Mouse (Mus musculus): Measurements from ENCODE around the gene Mrfap1. TPM values are rescaled to one million over a fixed set of nuclear protein-coding genes. Genes with fewer than 3 reads are reported as not detected.
A peak's percentile ranks its signal among the peaks of the same experiment; 100 is the strongest.
"Not testable (repeated sequence)": the region's sequence is repeated elsewhere in the genome, so short reads cannot be mapped to it uniquely, and the experiment has no call there.

The Mrfap1 gene
- polyA plus RNA-seq, 1 experiment from 2014 or later: 508 TPM

- WGBS: 91% methylated on average over 5 of the region's 5 CpGs
- H3K9me3 ChIP-seq: no peaks in the 10 kb centered on the region
- H3K36me3 ChIP-seq (replicated peaks): peaks cover 51% of the 10 kb centered on the region
- no peak overlapping the region for H3K4me3 ChIP-seq
- no peaks in the 10 kb centered on the region for H3K27me3 ChIP-seq (replicated peaks; ENCODE audit: low read depth, poor library complexity, severe bottlenecking)
- H3K27ac ChIP-seq (replicated peaks): no peak overlapping the region
- H3K4me1 ChIP-seq: no peaks in the 10 kb centered on the region
- no peak for DNase-seq (ENCODE audit: low spot score)
Measured at GRCm38 (mm10) chr5:36819742-36820141, 23.2 kb upstream of the Mrfap1 start.

GRCm38 (mm10) chr5:36817738-36818137, 21.2 kb upstream of the Mrfap1 start:
- H3K27ac ChIP-seq (replicated peaks): no peak overlapping the region
- H3K27me3 ChIP-seq (replicated peaks; ENCODE audit: low read depth, poor library complexity, severe bottlenecking): no peaks in the 10 kb centered on the region
- no peak for DNase-seq (ENCODE audit: low spot score)
- H3K4me1 ChIP-seq: no peaks in the 10 kb centered on the region
- no peaks in the 10 kb centered on the region for H3K9me3 ChIP-seq
- 68% methylated on average over 3 of the region's 3 CpGs for WGBS
- peaks cover 41% of the 10 kb centered on the region for H3K36me3 ChIP-seq (replicated peaks)
- H3K4me3 ChIP-seq: no peak overlapping the region

- Histone ChIP-seq H3K27me3 (replicated peaks; ENCODE audit: low read depth, poor library complexity, severe bottlenecking) (no peaks in the 10 kb centered on the region), H3K27ac (replicated peaks) (no peak overlapping the region), H3K4me1 (no peaks in the 10 kb centered on the region), H3K4me3 (no peak overlapping the region), H3K36me3 (replicated peaks) (peaks cover 26% of the 10 kb centered on the region), H3K9me3 (no peaks in the 10 kb centered on the region)
- no peak for DNase-seq (ENCODE audit: low spot score)
- WGBS: 81% methylated on average over 6 of the region's 6 CpGs
Measured at GRCm38 (mm10) chr5:36814554-36814953, 18.0 kb upstream of the Mrfap1 start.

GRCm38 (mm10) chr5:36811413-36811812, 14.8 kb upstream of the Mrfap1 start:
- no peaks in the 10 kb centered on the region for H3K27me3 ChIP-seq (replicated peaks; ENCODE audit: low read depth, poor library complexity, severe bottlenecking)
- no peak overlapping the region for H3K4me3 ChIP-seq
- no peaks in the 10 kb centered on the region for H3K9me3 ChIP-seq
- 26% methylated on average over 3 of the region's 3 CpGs for WGBS
- peaks cover 20% of the 10 kb centered on the region for H3K36me3 ChIP-seq (replicated peaks)
- no peak overlapping the region for H3K27ac ChIP-seq (replicated peaks)
- DNase-seq (ENCODE audit: low spot score): peak; percentile 79
- peaks cover 3% of the 10 kb centered on the region; the same call in 1 of the 2 replicates for H3K4me1 ChIP-seq

- Histone ChIP-seq H3K9me3 (no peaks in the 10 kb centered on the region), H3K4me1 (peaks cover 3% of the 10 kb centered on the region; the same call in 1 of the 2 replicates), H3K27me3 (replicated peaks; ENCODE audit: low read depth, poor library complexity, severe bottlenecking) (no peaks in the 10 kb centered on the region), H3K27ac (replicated peaks) (no peak overlapping the region), H3K36me3 (replicated peaks) (peaks cover 12% of the 10 kb centered on the region), H3K4me3 (no peak overlapping the region)
- 82% methylated on average over 3 of the region's 3 CpGs for WGBS
- no peak for DNase-seq (ENCODE audit: low spot score)
Measured at GRCm38 (mm10) chr5:36810634-36811033, 14.1 kb upstream of the Mrfap1 start.

- no peak for DNase-seq (ENCODE audit: low spot score)
- peaks cover 2% of the 10 kb centered on the region; the same call in 1 of the 2 replicates for H3K36me3 ChIP-seq (replicated peaks)
- H3K27ac ChIP-seq (replicated peaks): no peak overlapping the region
- no peak overlapping the region for H3K4me3 ChIP-seq
- H3K9me3 ChIP-seq: no peaks in the 10 kb centered on the region
- peaks cover 3% of the 10 kb centered on the region; the same call in 1 of the 2 replicates for H3K4me1 ChIP-seq
- WGBS: 84% methylated on average over 7 of the region's 7 CpGs
- no peaks in the 10 kb centered on the region for H3K27me3 ChIP-seq (replicated peaks; ENCODE audit: low read depth, poor library complexity, severe bottlenecking)
Measured at GRCm38 (mm10) chr5:36809123-36809522, 12.6 kb upstream of the Mrfap1 start.

GRCm38 (mm10) chr5:36807106-36807505, 10.5 kb upstream of the Mrfap1 start:
- no peak overlapping the region for H3K27ac ChIP-seq (replicated peaks)

GRCm38 (mm10) chr5:36797291-36797690, 719 bp upstream of the Mrfap1 start:
- H3K36me3 ChIP-seq (replicated peaks): peaks cover 24% of the 10 kb centered on the region
- peak overlapping the region; percentile 94; the same call in 1 of the 2 replicates for H3K27ac ChIP-seq (replicated peaks)
- H3K27me3 ChIP-seq (replicated peaks; ENCODE audit: low read depth, poor library complexity, severe bottlenecking): 0 out of 2 replicates have a peak, but pooled peaks cover 5% of the 10 kb centered on the region
- H3K4me1 ChIP-seq: peaks cover 5% of the 10 kb centered on the region
- H3K4me3 ChIP-seq: peak overlapping the region; percentile 83
- H3K9me3 ChIP-seq: no peaks in the 10 kb centered on the region
- 53% methylated on average over 8 of the region's 8 CpGs for WGBS
- DNase-seq (ENCODE audit: low spot score): no peak

More at GRCm38 (mm10) chr5:36807106-36807505, 10.5 kb upstream of the Mrfap1 start:
- H3K36me3 ChIP-seq (replicated peaks): no peaks in the 10 kb centered on the region
- no peak overlapping the region for H3K4me3 ChIP-seq
- peaks cover 3% of the 10 kb centered on the region; the same call in 1 of the 2 replicates for H3K4me1 ChIP-seq
- H3K9me3 ChIP-seq: no peaks in the 10 kb centered on the region
- no peaks in the 10 kb centered on the region for H3K27me3 ChIP-seq (replicated peaks; ENCODE audit: low read depth, poor library complexity, severe bottlenecking)
- no peak for DNase-seq (ENCODE audit: low spot score)
- 20% methylated on average over 5 of the region's 5 CpGs for WGBS

- peak; percentile 68 for DNase-seq (ENCODE audit: low spot score)
- 5% methylated on average over 35 of the region's 37 CpGs for WGBS
- not testable (repeated sequence) for H3K9me3 ChIP-seq; H3K27me3 ChIP-seq (replicated peaks; ENCODE audit: low read depth, poor library complexity, severe bottlenecking); H3K4me1 ChIP-seq
- Histone ChIP-seq H3K4me3 (peak overlapping the region; percentile 83), H3K27ac (replicated peaks) (peak overlapping the region; percentile 94), H3K36me3 (replicated peaks) (peaks cover 31% of the 10 kb centered on the region)
Measured at GRCm38 (mm10) chr5:36795647-36796295, 801 bp downstream of the Mrfap1 start.

- no peaks in the 10 kb centered on the region for H3K27me3 ChIP-seq (replicated peaks; ENCODE audit: low read depth, poor library complexity, severe bottlenecking)
Measured at GRCm38 (mm10) chr5:36791861-36792260, 4.7 kb downstream of the Mrfap1 start.

GRCm38 (mm10) chr5:36786052-36786451, 10.5 kb downstream of the Mrfap1 start:
- WGBS: 96% methylated on average over 5 of the region's 5 CpGs
- H3K27ac ChIP-seq (replicated peaks): no peak overlapping the region
- H3K4me3 ChIP-seq: no peak overlapping the region
- no peaks in the 10 kb centered on the region for H3K27me3 ChIP-seq (replicated peaks; ENCODE audit: low read depth, poor library complexity, severe bottlenecking)
- H3K4me1 ChIP-seq: no peaks in the 10 kb centered on the region
- H3K36me3 ChIP-seq (replicated peaks): 0 out of 2 replicates have a peak, but pooled peaks cover 6% of the 10 kb centered on the region
- no peaks in the 10 kb centered on the region for H3K9me3 ChIP-seq
- DNase-seq (ENCODE audit: low spot score): no peak

More at GRCm38 (mm10) chr5:36791861-36792260, 4.7 kb downstream of the Mrfap1 start:
- no peak for DNase-seq (ENCODE audit: low spot score)
- no peak overlapping the region for H3K4me3 ChIP-seq
- peaks cover 34% of the 10 kb centered on the region for H3K36me3 ChIP-seq (replicated peaks)
- H3K27ac ChIP-seq (replicated peaks): no peak overlapping the region
- peaks cover under 1% of the 10 kb centered on the region; the same call in 1 of the 2 replicates for H3K4me1 ChIP-seq
- H3K9me3 ChIP-seq: no peaks in the 10 kb centered on the region
- 82% methylated on average over 9 of the region's 9 CpGs for WGBS

- DNase-seq (ENCODE audit: low spot score): no peak
- no peaks in the 10 kb centered on the region for H3K36me3 ChIP-seq (replicated peaks)
- H3K4me1 ChIP-seq: peaks cover 22% of the 10 kb centered on the region
- no peaks in the 10 kb centered on the region for H3K27me3 ChIP-seq (replicated peaks; ENCODE audit: low read depth, poor library complexity, severe bottlenecking)
- WGBS: 89% methylated on average over 2 of the region's 2 CpGs
- H3K27ac ChIP-seq (replicated peaks): no peak overlapping the region
- H3K9me3 ChIP-seq: peaks cover 3% of the 10 kb centered on the region
- no peak overlapping the region for H3K4me3 ChIP-seq
Measured at GRCm38 (mm10) chr5:36779512-36779911, 17.1 kb downstream of the Mrfap1 start.

- 91% methylated on average over 1 of the region's 2 CpGs for WGBS
- DNase-seq (ENCODE audit: low spot score): no peak
- H3K27ac ChIP-seq (replicated peaks): no peak overlapping the region
- no peaks in the 10 kb centered on the region for H3K27me3 ChIP-seq (replicated peaks; ENCODE audit: low read depth, poor library complexity, severe bottlenecking)
- H3K36me3 ChIP-seq (replicated peaks): no peaks in the 10 kb centered on the region
- H3K4me3 ChIP-seq: no peak overlapping the region
- peaks cover 22% of the 10 kb centered on the region for H3K4me1 ChIP-seq
- H3K9me3 ChIP-seq: peaks cover 3% of the 10 kb centered on the region
Measured at GRCm38 (mm10) chr5:36778901-36779300, 17.7 kb downstream of the Mrfap1 start.
